Mouse (Mus musculus) stomach, postnatal 0 days (tissue): ENCODE results near the gene Vmn2r9.
"Not testable (repeated sequence)": the region's sequence is repeated elsewhere in the genome, so short reads cannot be mapped to it uniquely, and the experiment has no call there.

Source experiments
- CTCF ChIP-seq: IDR thresholded peaks from 2 replicates; pipeline ENCODE4 v1.5.1; 2016; ENCODE audit warnings: antibody characterized with exemption, low read depth, mild to moderate bottlenecking, moderate library complexity
- EP300 ChIP-seq: optimal IDR thresholded peaks from 2 replicates; pipeline ENCODE3; 2016; ENCODE audit warnings: antibody characterized with exemption

- TF ChIP-seq CTCF, EP300: not testable (repeated sequence)
These were observed at the start of gene Vmn2r9 for GRCm38 (mm10) chr5:108852501-108852900.
